Mouse (Mus musculus): Measurements from ENCODE around the gene Zscan26.
"Not testable (repeated sequence)": the region's sequence is repeated elsewhere in the genome, so short reads cannot be mapped to it uniquely, and the experiment has no call there.

The Zscan26 gene

DNA sequence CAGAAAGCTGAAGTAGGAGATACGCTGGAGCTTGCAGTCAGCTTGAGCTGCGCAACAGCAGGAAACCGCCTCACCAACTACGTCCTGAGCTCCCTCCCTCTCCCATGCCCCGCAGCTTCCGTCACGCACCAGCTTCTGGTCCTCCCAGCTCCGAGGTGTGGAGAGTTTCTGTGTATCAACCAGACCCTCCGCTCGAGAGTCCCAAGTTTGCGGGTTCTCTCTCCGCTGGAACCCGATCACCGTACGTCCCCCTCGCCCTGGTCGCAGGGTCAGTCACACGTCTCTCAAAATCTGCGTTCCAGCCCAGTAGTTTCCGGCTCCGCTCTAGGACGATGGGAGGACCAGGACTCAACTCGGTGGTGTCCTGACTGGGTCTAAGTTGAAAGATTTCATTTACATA is at the start of gene Zscan26:
Gene Zscan26 (minus strand): TSS at position 282 of the 400 bp plus-strand sequence.
- peak; percentile 90 for DNase-seq (ENCODE audit: inconsistent ontology term)

GRCm38 (mm10) chr13:21502296-21502695 is 48.8 kb upstream of the Zscan26 start:
- DNase-seq (ENCODE audit: inconsistent ontology term): no peak

DNA sequence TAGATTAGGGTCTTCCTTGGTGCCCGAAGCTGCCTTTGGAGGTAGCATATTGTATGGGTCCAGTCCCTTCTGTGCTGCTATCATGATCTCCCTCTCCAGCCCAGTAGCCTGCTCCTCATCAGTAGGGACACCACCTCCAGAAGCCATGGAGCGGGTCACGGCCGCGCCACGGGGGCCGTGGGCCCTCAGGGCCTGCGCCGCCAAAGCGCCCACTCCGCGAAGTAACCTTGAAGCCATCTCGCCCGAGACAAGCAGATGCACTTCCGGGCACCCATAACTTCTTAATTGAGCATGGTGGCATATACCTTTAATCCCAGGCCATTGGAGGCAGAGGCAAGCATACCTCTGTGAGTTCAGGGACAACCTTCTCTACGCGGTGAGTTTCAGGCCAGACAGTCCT is 47.7 kb upstream of the Zscan26 start, which contains the start of gene Gm11273:
Gene Gm11273 (minus strand): TSS at position 237 of the 400 bp plus-strand sequence.
- not testable (repeated sequence) for DNase-seq (ENCODE audit: inconsistent ontology term)

DNA sequence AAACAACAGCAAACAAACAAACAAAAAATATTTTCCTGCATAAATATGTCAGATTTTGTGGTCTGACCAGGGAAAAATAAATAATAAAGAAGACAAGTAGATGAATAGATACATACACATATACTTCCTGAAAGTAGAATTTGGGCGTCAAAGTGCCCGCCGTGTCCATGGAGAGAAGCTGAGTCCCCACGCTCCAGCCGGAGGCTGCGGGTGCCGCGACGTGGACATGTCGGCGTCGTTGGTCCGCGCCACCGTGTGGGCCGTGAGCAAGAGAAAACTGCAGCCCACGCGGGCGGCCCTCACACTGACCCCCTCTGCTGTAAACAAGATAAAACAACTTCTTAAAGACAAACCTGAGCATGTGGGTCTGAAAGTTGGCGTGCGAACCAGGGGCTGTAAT is 41.5 kb upstream of the Zscan26 start, which contains the start of gene AK157302:
Gene AK157302 (plus strand): TSS at position 144 of the 400 bp plus-strand sequence.
- no peak for DNase-seq (ENCODE audit: inconsistent ontology term)

- DNase-seq (ENCODE audit: inconsistent ontology term): peak; percentile 23
These were observed 39.3 kb upstream of the Zscan26 start for GRCm38 (mm10) chr13:21492847-21493246.

DNA sequence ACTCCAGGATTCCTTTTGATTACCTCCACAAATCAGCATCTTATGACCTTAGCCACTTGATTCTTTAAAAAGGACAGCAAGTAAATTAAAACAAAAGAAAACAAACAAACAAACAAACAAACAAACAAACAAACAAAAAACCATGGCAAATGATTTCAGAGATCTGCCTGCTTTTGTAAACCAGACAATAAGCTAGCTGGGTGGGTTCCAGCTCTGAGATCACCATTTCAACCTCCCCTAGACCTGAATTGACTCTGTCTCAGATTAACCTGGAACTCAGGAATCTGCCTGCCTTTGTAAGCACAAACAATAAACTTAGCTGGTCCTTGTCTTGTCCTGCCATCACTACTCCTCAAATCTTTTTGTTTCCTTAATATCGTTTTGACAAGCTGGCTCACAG is 33.4 kb upstream of the Zscan26 start:
- DNase-seq (ENCODE audit: inconsistent ontology term): no peak

- DNase-seq (ENCODE audit: inconsistent ontology term): peak; percentile 78
These were observed 25.5 kb upstream of the Zscan26 start, which contains the start of the genes Zkscan4 and Gm10065 for GRCm38 (mm10) chr13:21478759-21479670. Gene Zkscan4, plus strand, starts transcription at chr13:21478907. Gene Gm10065, minus strand, starts transcription at chr13:21479441.

GRCm38 (mm10) chr13:21472427-21472826 is 18.9 kb upstream of the Zscan26 start:
- DNase-seq (ENCODE audit: inconsistent ontology term): no peak

- DNase-seq (ENCODE audit: inconsistent ontology term): no peak
These were observed 15.6 kb upstream of the Zscan26 start for GRCm38 (mm10) chr13:21469097-21469496.

- DNase-seq (ENCODE audit: inconsistent ontology term): peak; percentile 86
These were observed 14.8 kb upstream of the Zscan26 start, which contains the start of gene Nkapl for GRCm38 (mm10) chr13:21468061-21469019. Gene Nkapl, minus strand, starts transcription at chr13:21468509.

DNA sequence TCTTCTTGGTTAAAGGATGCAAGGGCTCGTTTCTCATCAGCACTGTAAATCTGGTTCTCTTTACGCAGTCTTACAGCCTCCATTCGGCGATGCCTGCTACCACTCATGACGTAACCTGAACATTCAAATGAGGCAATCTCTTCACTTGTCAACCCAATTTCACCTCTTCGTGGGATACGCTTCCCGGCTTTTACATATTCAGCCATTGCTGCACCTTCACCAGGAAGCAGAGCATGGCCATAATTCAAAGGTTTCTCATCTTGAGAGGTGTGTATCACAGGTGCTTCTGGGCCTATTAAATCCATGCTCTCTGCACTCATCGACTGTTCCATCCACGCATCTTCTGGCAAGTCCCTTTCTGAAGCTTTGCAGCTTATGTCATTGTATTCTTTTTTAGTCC is 13.8 kb upstream of the Zscan26 start:
- no peak for DNase-seq (ENCODE audit: inconsistent ontology term)

- not testable (repeated sequence) for DNase-seq (ENCODE audit: inconsistent ontology term)
These were observed 9.0 kb upstream of the Zscan26 start for GRCm38 (mm10) chr13:21462516-21462915.

DNA sequence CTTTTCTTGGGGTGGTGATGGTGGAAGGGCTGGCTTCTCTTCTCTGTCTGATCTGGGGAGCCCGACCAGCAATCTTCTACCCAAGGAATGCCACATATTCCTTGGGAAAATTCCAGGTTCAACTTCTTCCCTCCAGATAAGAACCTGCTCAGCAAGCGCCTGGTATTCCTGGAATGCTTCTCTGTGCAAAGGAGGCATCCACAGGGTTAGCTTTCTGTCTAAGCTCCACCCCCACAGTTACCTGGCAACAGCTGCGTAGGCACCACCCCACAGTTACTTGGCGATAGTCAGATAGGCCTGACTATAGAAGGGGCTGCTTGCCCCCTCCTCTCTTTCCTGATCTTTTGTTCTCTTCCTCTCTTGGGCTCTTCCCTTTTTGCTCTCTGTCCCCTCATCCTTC is 2.8 kb upstream of the Zscan26 start:
- DNase-seq (ENCODE audit: inconsistent ontology term): no peak

DNA sequence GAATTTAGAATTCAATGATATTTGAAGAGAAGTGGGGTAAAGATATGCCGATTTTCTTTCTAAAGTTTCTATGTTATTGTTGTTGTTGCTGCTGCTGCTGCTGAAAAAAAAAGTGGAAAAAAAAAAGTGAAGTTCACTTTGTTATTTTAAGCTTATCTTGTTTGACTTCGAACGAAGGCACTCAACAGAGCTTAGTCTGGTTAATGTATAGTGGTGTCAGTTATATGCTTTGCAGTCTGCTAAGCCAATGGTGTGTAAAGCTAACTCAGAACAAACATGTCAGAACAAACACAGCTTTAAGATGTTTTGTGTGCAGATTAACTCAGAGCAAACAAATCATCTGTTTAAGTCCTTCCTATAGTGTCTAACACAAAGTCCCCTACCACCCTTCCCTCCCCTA is 603 bp upstream of the Zscan26 start:
- DNase-seq (ENCODE audit: inconsistent ontology term): no peak

- DNase-seq (ENCODE audit: inconsistent ontology term): peak; percentile 62
These were observed 488 bp downstream of the Zscan26 start for GRCm38 (mm10) chr13:21453042-21453441.

GRCm38 (mm10) chr13:21447856-21448614 is 5.5 kb downstream of the Zscan26 start:
- no peak for DNase-seq (ENCODE audit: inconsistent ontology term)

DNA sequence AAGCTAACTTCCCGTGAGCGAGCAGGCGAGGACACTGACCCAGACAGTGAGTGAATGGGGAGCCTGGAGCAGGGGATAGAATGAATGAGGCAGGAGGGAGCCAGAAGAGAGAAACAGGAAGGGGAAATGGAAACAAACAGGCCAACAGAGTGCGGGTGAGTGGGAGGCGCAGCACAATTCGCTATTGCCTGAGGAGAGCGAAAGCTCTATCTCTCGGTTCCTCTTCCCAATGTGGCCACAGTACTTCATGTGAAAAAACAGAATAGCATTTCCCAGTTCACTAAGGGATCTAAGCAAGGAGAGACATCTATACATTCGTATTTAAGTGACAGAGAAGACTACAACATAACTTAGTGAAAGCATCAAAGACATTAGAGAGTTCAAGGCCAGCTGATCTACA is 6.7 kb downstream of the Zscan26 start:
- DNase-seq (ENCODE audit: inconsistent ontology term): no peak

DNA sequence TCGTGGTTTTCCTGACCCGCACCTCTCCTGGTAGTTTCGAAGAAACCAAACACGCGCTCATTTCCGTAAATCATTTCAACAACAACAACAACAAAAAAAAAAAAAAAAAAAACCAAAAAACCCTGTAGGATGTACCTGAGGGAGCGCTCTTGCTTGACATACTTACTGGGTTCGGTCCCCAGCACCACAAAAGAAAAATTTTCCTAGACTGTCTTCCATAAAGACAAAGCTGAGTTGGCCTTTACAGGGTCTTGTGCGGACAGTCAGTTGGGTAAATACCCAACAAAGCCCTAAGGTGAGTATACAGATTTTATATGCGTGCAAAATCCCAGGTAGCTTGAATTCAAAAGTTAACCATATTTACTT is 12.3 kb downstream of the Zscan26 start:
- no peak for DNase-seq (ENCODE audit: inconsistent ontology term)

DNA sequence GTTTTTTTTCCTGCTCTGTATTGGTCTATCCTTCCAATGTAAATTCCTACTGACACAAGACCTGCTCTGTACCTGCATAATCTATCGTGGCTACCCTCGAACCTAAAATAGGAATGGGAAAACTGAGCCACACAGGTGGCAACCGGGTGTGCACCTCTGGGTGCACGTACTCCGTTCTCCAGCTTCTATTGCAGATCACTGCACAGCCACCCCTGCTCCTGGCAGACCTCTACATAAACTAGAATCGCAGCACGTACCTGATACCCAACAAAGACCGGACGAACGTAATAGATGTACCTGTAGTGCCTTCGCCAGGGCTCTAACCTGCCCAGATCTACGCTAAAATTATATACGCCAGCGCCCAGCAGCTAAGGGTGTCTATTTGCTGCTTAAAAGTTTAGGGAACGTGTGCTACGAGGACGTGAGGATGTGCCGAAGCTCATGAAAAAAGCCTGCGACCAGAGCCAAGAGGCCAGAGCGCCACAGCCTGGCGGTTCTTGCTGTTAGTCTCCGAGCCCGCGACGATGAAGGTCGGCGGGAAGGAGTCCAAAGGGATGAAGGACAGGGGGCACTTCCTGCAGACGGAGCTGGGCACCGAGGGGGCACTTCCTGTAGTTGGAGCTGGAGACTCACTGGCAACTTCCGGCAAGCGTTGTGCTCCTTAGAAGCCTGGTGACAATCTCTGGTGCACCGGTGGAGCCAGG is 12.9 kb downstream of the Zscan26 start, which contains the start of gene Pgbd1:
Gene Pgbd1 (minus strand): TSS at position 556 of the 704 bp plus-strand sequence.
- peak; percentile 71 for DNase-seq (ENCODE audit: inconsistent ontology term)

- no peak for DNase-seq (ENCODE audit: inconsistent ontology term)
These were observed 18.1 kb downstream of the Zscan26 start for GRCm38 (mm10) chr13:21435476-21435875.

Data from Muller cell, postnatal 12 days (primary cell).